Mouse (Mus musculus) brain, embryonic 14.5 days (tissue): Measurements from ENCODE around the gene Pde4dip.

Experiments used
- CTCF ChIP-seq: fragments of 200-500 bp; IDR thresholded peaks from 2 replicates; pipeline ENCODE4 v1.5.1; 2012; ENCODE audit warnings: inconsistent platforms, mild to moderate bottlenecking, moderate library complexity, borderline replicate concordance; ENCODE audit not compliant: insufficient read depth, insufficient read length; ENCODE audit errors: extremely low read depth
- POLR2A ChIP-seq: fragments of 200-500 bp; IDR thresholded peaks from 2 replicates; pipeline ENCODE4 v1.6.1; 2012; ENCODE audit warnings: mild to moderate bottlenecking, inconsistent platforms, borderline replicate concordance; ENCODE audit not compliant: poor library complexity, insufficient read depth, insufficient read length, severe bottlenecking; ENCODE audit errors: extremely low read depth

GRCm38 (mm10) chr3:97681321-97682158, 207.0 kb downstream of the Pde4dip start:
- peak; percentile 71 for TF ChIP-seq CTCF
- no peak for TF ChIP-seq POLR2A
